Comparison of ENCODE assay signal across 8 mouse cellular contexts in genomic region chr16:30172798-30173202, GRCm38 (mm10).
DNase-seq lines count a peak whose midpoint lies in the region; ATAC-seq and TF ChIP-seq lines count a peak whose summit lies in the region.

No protein-coding gene starts in this region.

- DNase-seq in lung, embryonic 14.5 days, result peak; percentile 89
- DNase-seq in lung, postnatal 25 days (ENCODE audit: low spot score), result no peak
- peak; percentile 95 for DNase-seq in embryonic facial prominence, embryonic 14.5 days (ENCODE audit: low spot score)
- DNase-seq in ovary, adult 18-20 months (ENCODE audit: low spot score), result no peak
- DNase-seq in adrenal gland, postnatal 14 days, result no peak

- H3K4me2 ChIP-seq in lung, embryonic 14.5 days, result peak overlapping the region; percentile 21
- peak overlapping the region; percentile 35 for H3K4me2 ChIP-seq in embryonic facial prominence, embryonic 14.5 days (ENCODE audit: low read depth, low read length)
- no peak overlapping the region for H3K4me2 ChIP-seq in heart, embryonic 16.5 days (ENCODE audit: low read depth, low read length)
- peak overlapping the region; percentile 49 for H3K4me2 ChIP-seq in limb, embryonic 13.5 days (replicated peaks)
- H3K4me2 ChIP-seq in neural tube, embryonic 15.5 days, result no peak overlapping the region

- TF ChIP-seq CTCF in lung, embryonic 14.5 days (IDR thresholded peaks at IDR 0.05; ENCODE audit: low read depth), result no peak

- no peak overlapping the region for H3K4me3 ChIP-seq in lung, embryonic 14.5 days (ENCODE audit: low read depth, low read length)
- H3K4me3 ChIP-seq in embryonic facial prominence, embryonic 14.5 days (ENCODE audit: low read depth, low read length), result no peak overlapping the region
- H3K4me3 ChIP-seq in heart, embryonic 16.5 days (ENCODE audit: low read length), result no peak overlapping the region
- no peak overlapping the region for H3K4me3 ChIP-seq in limb, embryonic 13.5 days
- H3K4me3 ChIP-seq in neural tube, embryonic 15.5 days (replicated peaks), result no peak overlapping the region

- H3K27me3 ChIP-seq in lung, embryonic 14.5 days (ENCODE audit: insufficient read depth, low read length), result no peaks in the 10 kb centered on the region
- H3K27me3 ChIP-seq in embryonic facial prominence, embryonic 14.5 days (replicated peaks; ENCODE audit: control insufficient read depth, insufficient read depth, low read length), result no peaks in the 10 kb centered on the region
- peaks cover 4% of the 10 kb centered on the region; the same call in 1 of the 2 replicates for H3K27me3 ChIP-seq in heart, embryonic 16.5 days (ENCODE audit: control insufficient read depth, insufficient read depth, low read length)
- H3K27me3 ChIP-seq in limb, embryonic 13.5 days, result peaks cover 4% of the 10 kb centered on the region; the same call in 1 of the 2 replicates
- no peaks in the 10 kb centered on the region; the same call in 1 of the 2 replicates for H3K27me3 ChIP-seq in neural tube, embryonic 15.5 days (replicated peaks)

- H3K27ac ChIP-seq in lung, embryonic 14.5 days (ENCODE audit: low read depth), result 0 out of 2 replicates have a peak overlapping the region, but pooled peaks have one; percentile 42
- H3K27ac ChIP-seq in embryonic facial prominence, embryonic 14.5 days (replicated peaks; ENCODE audit: low read depth, low read length), result peak overlapping the region; percentile 83
- H3K27ac ChIP-seq in heart, embryonic 16.5 days (ENCODE audit: low read length), result no peak overlapping the region
- H3K27ac ChIP-seq in limb, embryonic 13.5 days, result peak overlapping the region; percentile 82
- H3K27ac ChIP-seq in neural tube, embryonic 15.5 days (replicated peaks), result peak overlapping the region; percentile 38; the same call in 1 of the 2 replicates

- peaks cover 41% of the 10 kb centered on the region for H3K4me1 ChIP-seq in lung, embryonic 14.5 days (ENCODE audit: insufficient read depth)
- peaks cover 46% of the 10 kb centered on the region for H3K4me1 ChIP-seq in embryonic facial prominence, embryonic 14.5 days (ENCODE audit: control insufficient read depth, insufficient read depth, low read length)
- peaks cover 2% of the 10 kb centered on the region; the same call in 1 of the 2 replicates for H3K4me1 ChIP-seq in heart, embryonic 16.5 days (ENCODE audit: control insufficient read depth, insufficient read depth, low read length)
- H3K4me1 ChIP-seq in limb, embryonic 13.5 days, result peaks cover 47% of the 10 kb centered on the region
- peaks cover 19% of the 10 kb centered on the region for H3K4me1 ChIP-seq in neural tube, embryonic 15.5 days

- H3K9me3 ChIP-seq in lung, embryonic 14.5 days (ENCODE audit: low read depth, low read length), result no peaks in the 10 kb centered on the region
- no peaks in the 10 kb centered on the region for H3K9me3 ChIP-seq in embryonic facial prominence, embryonic 14.5 days (ENCODE audit: control insufficient read depth, low read length)
- no peaks in the 10 kb centered on the region for H3K9me3 ChIP-seq in heart, embryonic 16.5 days (replicated peaks; ENCODE audit: control insufficient read depth, low read length)
- H3K9me3 ChIP-seq in limb, embryonic 13.5 days, result no peaks in the 10 kb centered on the region
- H3K9me3 ChIP-seq in neural tube, embryonic 15.5 days (replicated peaks), result no peaks in the 10 kb centered on the region

- 23% methylated on average over 9 of the region's 9 CpGs for WGBS in lung, embryonic 14.5 days
- 11% methylated on average over 9 of the region's 9 CpGs for WGBS in embryonic facial prominence, embryonic 14.5 days
- 41% methylated on average over 9 of the region's 9 CpGs for WGBS in heart, embryonic 16.5 days
- 10% methylated on average over 9 of the region's 9 CpGs for whole genome bisulfite sequencing in limb, embryonic 13.5 days
- WGBS in neural tube, embryonic 15.5 days, result 40% methylated on average over 9 of the region's 9 CpGs

- no peaks in the 10 kb centered on the region for H3K36me3 ChIP-seq in lung, embryonic 14.5 days (ENCODE audit: insufficient read depth)
- no peaks in the 10 kb centered on the region for H3K36me3 ChIP-seq in embryonic facial prominence, embryonic 14.5 days (ENCODE audit: control insufficient read depth, insufficient read depth, low read length)
- no peaks in the 10 kb centered on the region for H3K36me3 ChIP-seq in heart, embryonic 16.5 days (ENCODE audit: control insufficient read depth, insufficient read depth)
- no peaks in the 10 kb centered on the region for H3K36me3 ChIP-seq in limb, embryonic 13.5 days
- H3K36me3 ChIP-seq in neural tube, embryonic 15.5 days, result no peaks in the 10 kb centered on the region

- peak; percentile 67 for ATAC-seq in lung, embryonic 14.5 days (ENCODE audit: insufficient read depth)
- peak; percentile 82 for ATAC-seq in embryonic facial prominence, embryonic 14.5 days (ENCODE audit: low read depth)
- peak; percentile 49 for ATAC-seq in heart, embryonic 16.5 days (replicated peaks; ENCODE audit: extremely low read depth, insufficient read depth, low FRiP score)
- peak; percentile 75 for ATAC-seq in limb, embryonic 13.5 days (ENCODE audit: low FRiP score, low read depth)
- ATAC-seq in neural tube, embryonic 15.5 days (ENCODE audit: low FRiP score), result 0 out of 2 replicates have a peak, but pooled peaks have one; percentile 10

- H3K9ac ChIP-seq in lung, embryonic 14.5 days, result no peak overlapping the region
- no peak overlapping the region for H3K9ac ChIP-seq in embryonic facial prominence, embryonic 14.5 days (ENCODE audit: low read depth, low read length)
- H3K9ac ChIP-seq in heart, embryonic 16.5 days (ENCODE audit: low read length), result no peak overlapping the region
- H3K9ac ChIP-seq in limb, embryonic 13.5 days, result no peak overlapping the region
- H3K9ac ChIP-seq in neural tube, embryonic 15.5 days (replicated peaks), result no peak overlapping the region

Comparison
In these comparisons a context has a peak if more than half of its experiments do, and no peak if none do; other contexts are left out.
1. DNase-seq: peak in lung, embryonic 14.5 days (single experiment) and embryonic facial prominence, embryonic 14.5 days (single experiment); none in lung, postnatal 25 days (single experiment), ovary, adult 18-20 months (single experiment) and adrenal gland, postnatal 14 days (single experiment).
2. ATAC-seq: peak in every context shown above with its lines; median percentile 82 in embryonic facial prominence, embryonic 14.5 days; 75 in limb, embryonic 13.5 days; 67 in lung, embryonic 14.5 days; 49 in heart, embryonic 16.5 days; 10 in neural tube, embryonic 15.5 days.
3. H3K4me2 ChIP-seq: peak in lung, embryonic 14.5 days (single experiment), embryonic facial prominence, embryonic 14.5 days (single experiment) and limb, embryonic 13.5 days (single experiment); none in heart, embryonic 16.5 days (single experiment) and neural tube, embryonic 15.5 days (single experiment).